Mouse (Mus musculus): ENCODE measurements around the gene Arnt. TPM values are rescaled to one million over a fixed set of nuclear protein-coding genes. Genes with fewer than 3 reads are reported as not detected.
"Not testable (repeated sequence)": the region's sequence is repeated elsewhere in the genome, so short reads cannot be mapped to it uniquely, and the experiment has no call there.

Gene Arnt
- polyA plus RNA-seq, 1 experiment from 2014 or later = 14.2 TPM

DNA sequence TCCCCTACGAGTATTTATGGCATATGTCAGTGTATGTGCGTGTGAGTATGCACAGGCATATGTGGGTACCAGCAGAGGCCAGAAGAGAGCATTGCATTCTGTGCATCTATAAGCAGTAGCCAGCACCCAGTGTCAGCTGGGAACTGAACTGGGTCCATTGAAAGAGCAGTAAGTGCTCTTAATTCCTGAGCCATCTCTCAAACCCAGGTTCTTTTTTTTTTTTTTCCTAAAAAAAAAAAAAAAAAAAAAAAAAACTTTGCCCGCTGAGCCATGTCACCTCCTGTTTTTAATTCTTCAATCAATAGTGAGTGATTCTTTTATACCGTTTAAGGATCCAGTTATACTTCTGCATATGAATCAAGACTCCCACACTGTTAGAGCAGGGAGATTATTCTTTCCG, 99.2 kb downstream of the Arnt start:
- 88% methylated on average over 5 of the region's 5 CpGs for WGBS

DNA sequence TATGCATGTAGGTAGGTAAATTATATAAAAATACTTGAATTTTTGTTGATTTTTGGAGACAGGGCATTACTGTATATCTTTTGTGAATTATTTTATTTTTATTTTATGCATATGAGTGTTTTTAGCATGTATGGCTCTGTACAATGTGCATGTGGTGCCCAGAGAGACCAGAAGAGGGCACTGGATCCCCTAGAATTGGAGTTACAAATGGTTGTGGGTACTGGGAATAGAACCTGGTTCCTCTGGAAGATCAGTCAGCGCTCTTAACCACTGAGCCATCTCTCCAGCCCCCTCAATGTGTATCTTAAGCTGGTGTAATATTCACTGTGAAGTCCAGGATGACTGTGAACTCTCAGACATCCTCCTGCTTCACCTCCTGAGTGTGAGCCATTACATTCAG, 100.7 kb downstream of the Arnt start:
- Histone ChIP-seq H3K36me3 (ENCODE audit: control insufficient read depth, insufficient read depth, low read length) (no peaks in the 10 kb centered on the region), H3K9ac (ENCODE audit: low read length) (no peak overlapping the region), H3K27ac (replicated peaks) (no peak overlapping the region), H3K27me3 (ENCODE audit: control insufficient read depth, insufficient read depth, low read length) (no peaks in the 10 kb centered on the region), H3K4me2 (replicated peaks; ENCODE audit: low read depth) (no peak overlapping the region), H3K9me3 (ENCODE audit: control insufficient read depth, low read length) (no peaks in the 10 kb centered on the region), H3K4me3 (ENCODE audit: low read depth, low read length) (no peak overlapping the region), H3K4me1 (replicated peaks; ENCODE audit: control insufficient read depth, insufficient read depth) (no peaks in the 10 kb centered on the region)
- ATAC-seq (ENCODE audit: low FRiP score, low TSS enrichment) = no peak
- no peak for DNase-seq (ENCODE audit: low spot score)
- WGBS = 79% methylated on average over 1 of the region's 1 CpGs
- TF ChIP-seq CTCF (IDR thresholded peaks at IDR 0.05; ENCODE audit: low read depth) = 0 out of 2 replicates have a peak, but pooled peaks have one; percentile 8
- TF ChIP-seq EP300 (optimal IDR thresholded peaks at IDR 0.05) = no peak

More for the DNA sequence above, 99.2 kb downstream of the Arnt start:
- no peak overlapping the region for H3K4me2 ChIP-seq (replicated peaks; ENCODE audit: low read depth)
- DNase-seq (ENCODE audit: low spot score) (no peak), ATAC-seq (ENCODE audit: low FRiP score, low TSS enrichment) (no peak)
- no peak overlapping the region for H3K4me3 ChIP-seq (ENCODE audit: low read depth, low read length)
- no peaks in the 10 kb centered on the region for H3K36me3 ChIP-seq (ENCODE audit: control insufficient read depth, insufficient read depth, low read length)
- no peaks in the 10 kb centered on the region for H3K4me1 ChIP-seq (replicated peaks; ENCODE audit: control insufficient read depth, insufficient read depth)
- TF ChIP-seq EP300 (optimal IDR thresholded peaks at IDR 0.05) = no peak
- no peak for TF ChIP-seq CTCF (IDR thresholded peaks at IDR 0.05; ENCODE audit: low read depth)
- H3K9ac ChIP-seq (ENCODE audit: low read length) = no peak overlapping the region
- H3K27ac ChIP-seq (replicated peaks) = no peak overlapping the region
- H3K27me3 ChIP-seq (ENCODE audit: control insufficient read depth, insufficient read depth, low read length) = no peaks in the 10 kb centered on the region
- H3K9me3 ChIP-seq (ENCODE audit: control insufficient read depth, low read length) = no peaks in the 10 kb centered on the region

DNA sequence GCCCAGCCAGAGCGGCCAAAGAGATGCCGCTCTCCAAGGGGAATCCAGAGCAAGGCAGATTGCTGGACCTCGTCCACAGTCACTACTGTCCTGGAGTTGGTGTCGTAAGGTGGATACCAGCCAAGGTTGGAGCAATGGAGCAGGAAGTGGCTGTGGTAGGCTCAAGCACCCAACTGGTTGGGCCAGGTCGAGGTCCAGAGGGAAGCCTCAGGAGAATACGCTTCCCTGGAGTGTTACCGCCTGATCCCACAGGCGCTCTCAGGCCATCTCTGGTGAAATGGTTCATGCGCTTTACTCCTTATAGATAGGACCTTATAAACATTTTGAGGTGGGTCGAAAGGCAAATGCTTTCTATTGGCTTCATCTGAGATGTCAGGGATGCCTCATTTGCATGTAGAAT, 104.7 kb downstream of the Arnt start:
- WGBS = 87% methylated on average over 10 of the region's 10 CpGs
- Histone ChIP-seq H3K4me3 (ENCODE audit: low read depth, low read length) (no peak overlapping the region), H3K36me3 (ENCODE audit: control insufficient read depth, insufficient read depth, low read length) (no peaks in the 10 kb centered on the region), H3K27ac (replicated peaks) (no peak overlapping the region), H3K4me1 (replicated peaks; ENCODE audit: control insufficient read depth, insufficient read depth) (no peaks in the 10 kb centered on the region), H3K4me2 (replicated peaks; ENCODE audit: low read depth) (no peak overlapping the region), H3K27me3 (ENCODE audit: control insufficient read depth, insufficient read depth, low read length) (no peaks in the 10 kb centered on the region), H3K9me3 (ENCODE audit: control insufficient read depth, low read length) (no peaks in the 10 kb centered on the region), H3K9ac (ENCODE audit: low read length) (no peak overlapping the region)
- DNase-seq (ENCODE audit: low spot score) = no peak
- ATAC-seq (ENCODE audit: low FRiP score, low TSS enrichment) = no peak
- no peak for TF ChIP-seq EP300 (optimal IDR thresholded peaks at IDR 0.05)
- TF ChIP-seq CTCF (IDR thresholded peaks at IDR 0.05; ENCODE audit: low read depth) = no peak

DNA sequence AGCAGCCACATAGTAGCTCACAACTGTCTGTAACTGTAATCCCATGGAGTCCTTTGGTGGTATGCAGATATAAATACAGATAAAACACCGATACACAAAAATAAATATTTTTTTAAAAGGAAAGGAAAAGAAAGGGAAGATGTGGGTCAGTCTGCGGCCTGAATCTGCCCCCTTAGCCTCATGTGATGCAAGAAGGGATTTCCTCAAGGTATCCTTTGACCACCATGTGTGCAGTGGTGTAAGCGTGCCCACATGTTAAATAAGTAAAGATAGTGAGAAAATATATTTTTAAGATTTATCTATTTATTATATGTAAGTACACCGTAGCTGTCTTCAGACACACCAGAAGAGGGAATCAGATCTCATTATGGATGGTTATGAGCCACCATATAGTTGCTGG, 105.6 kb downstream of the Arnt start:
- WGBS = 90% methylated on average over 4 of the region's 4 CpGs
- ATAC-seq (ENCODE audit: low FRiP score, low TSS enrichment) = no peak

DNA sequence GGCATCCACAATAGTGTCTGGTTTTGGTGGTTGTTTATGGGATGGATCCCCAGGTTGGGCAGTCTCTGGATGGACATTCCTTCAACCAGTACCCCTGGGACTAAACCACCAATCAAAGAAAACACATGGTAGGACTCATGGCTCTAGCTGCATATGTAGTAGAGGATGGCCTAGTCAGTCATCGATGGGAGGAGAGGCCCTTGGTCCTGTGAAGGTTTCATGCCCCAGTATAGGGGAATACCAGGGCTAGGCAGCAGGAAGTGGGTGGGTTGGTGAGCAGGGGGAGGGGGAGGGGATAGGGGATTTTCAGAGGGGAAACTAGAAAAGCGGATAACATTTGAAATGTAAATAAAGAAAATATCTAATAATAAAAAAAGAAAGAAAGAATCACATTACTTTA, 107.0 kb downstream of the Arnt start:
- WGBS = 48% methylated on average over 2 of the region's 2 CpGs
- not testable (repeated sequence) for ATAC-seq (ENCODE audit: low FRiP score, low TSS enrichment); H3K9me3 ChIP-seq (ENCODE audit: control insufficient read depth, low read length); H3K4me2 ChIP-seq (replicated peaks; ENCODE audit: low read depth); DNase-seq (ENCODE audit: low spot score); H3K4me3 ChIP-seq (ENCODE audit: low read depth, low read length); H3K36me3 ChIP-seq (ENCODE audit: control insufficient read depth, insufficient read depth, low read length); H3K27ac ChIP-seq (replicated peaks); H3K27me3 ChIP-seq (ENCODE audit: control insufficient read depth, insufficient read depth, low read length); H3K9ac ChIP-seq (ENCODE audit: low read length); H3K4me1 ChIP-seq (replicated peaks; ENCODE audit: control insufficient read depth, insufficient read depth)

More for the DNA sequence above, 105.6 kb downstream of the Arnt start:
- H3K27ac ChIP-seq (replicated peaks) = no peak overlapping the region
- TF ChIP-seq CTCF (IDR thresholded peaks at IDR 0.05; ENCODE audit: low read depth) (no peak), EP300 (optimal IDR thresholded peaks at IDR 0.05) (no peak)
- H3K27me3 ChIP-seq (ENCODE audit: control insufficient read depth, insufficient read depth, low read length) = no peaks in the 10 kb centered on the region
- H3K36me3 ChIP-seq (ENCODE audit: control insufficient read depth, insufficient read depth, low read length) = no peaks in the 10 kb centered on the region
- no peaks in the 10 kb centered on the region for H3K9me3 ChIP-seq (ENCODE audit: control insufficient read depth, low read length)
- no peak overlapping the region for H3K4me3 ChIP-seq (ENCODE audit: low read depth, low read length)
- no peak for DNase-seq (ENCODE audit: low spot score)
- H3K4me2 ChIP-seq (replicated peaks; ENCODE audit: low read depth) = no peak overlapping the region
- no peaks in the 10 kb centered on the region for H3K4me1 ChIP-seq (replicated peaks; ENCODE audit: control insufficient read depth, insufficient read depth)
- no peak overlapping the region for H3K9ac ChIP-seq (ENCODE audit: low read length)

GRCm38 (mm10) chr3:95542171-95542570, 108.0 kb downstream of the Arnt start:
- no peak overlapping the region for H3K4me2 ChIP-seq (replicated peaks; ENCODE audit: low read depth)
- no peaks in the 10 kb centered on the region for H3K36me3 ChIP-seq (ENCODE audit: control insufficient read depth, insufficient read depth, low read length)
- TF ChIP-seq EP300 (optimal IDR thresholded peaks at IDR 0.05) (no peak), CTCF (IDR thresholded peaks at IDR 0.05; ENCODE audit: low read depth) (no peak)
- no peak overlapping the region for H3K9ac ChIP-seq (ENCODE audit: low read length)
- no peak for DNase-seq (ENCODE audit: low spot score)
- no peaks in the 10 kb centered on the region for H3K27me3 ChIP-seq (ENCODE audit: control insufficient read depth, insufficient read depth, low read length)
- H3K27ac ChIP-seq (replicated peaks) = no peak overlapping the region
- H3K4me3 ChIP-seq (ENCODE audit: low read depth, low read length) = no peak overlapping the region
- no peak for ATAC-seq (ENCODE audit: low FRiP score, low TSS enrichment)
- H3K4me1 ChIP-seq (replicated peaks; ENCODE audit: control insufficient read depth, insufficient read depth) = no peaks in the 10 kb centered on the region
- H3K9me3 ChIP-seq (ENCODE audit: control insufficient read depth, low read length) = no peaks in the 10 kb centered on the region
